Mouse (Mus musculus) testis, postnatal 10 days (tissue): Measurements from ENCODE around the gene Ascl2.

Source experiments
- DNase-seq: peaks from one replicate; pipeline ENCODE4 v3.0.0; 2021; ENCODE audit warnings: low spot score

Ascl2 gene

GRCm38 (mm10) chr7:143002679-143003078, 33.6 kb upstream of the Ascl2 start:
- DNase-seq: no peak

DNA sequence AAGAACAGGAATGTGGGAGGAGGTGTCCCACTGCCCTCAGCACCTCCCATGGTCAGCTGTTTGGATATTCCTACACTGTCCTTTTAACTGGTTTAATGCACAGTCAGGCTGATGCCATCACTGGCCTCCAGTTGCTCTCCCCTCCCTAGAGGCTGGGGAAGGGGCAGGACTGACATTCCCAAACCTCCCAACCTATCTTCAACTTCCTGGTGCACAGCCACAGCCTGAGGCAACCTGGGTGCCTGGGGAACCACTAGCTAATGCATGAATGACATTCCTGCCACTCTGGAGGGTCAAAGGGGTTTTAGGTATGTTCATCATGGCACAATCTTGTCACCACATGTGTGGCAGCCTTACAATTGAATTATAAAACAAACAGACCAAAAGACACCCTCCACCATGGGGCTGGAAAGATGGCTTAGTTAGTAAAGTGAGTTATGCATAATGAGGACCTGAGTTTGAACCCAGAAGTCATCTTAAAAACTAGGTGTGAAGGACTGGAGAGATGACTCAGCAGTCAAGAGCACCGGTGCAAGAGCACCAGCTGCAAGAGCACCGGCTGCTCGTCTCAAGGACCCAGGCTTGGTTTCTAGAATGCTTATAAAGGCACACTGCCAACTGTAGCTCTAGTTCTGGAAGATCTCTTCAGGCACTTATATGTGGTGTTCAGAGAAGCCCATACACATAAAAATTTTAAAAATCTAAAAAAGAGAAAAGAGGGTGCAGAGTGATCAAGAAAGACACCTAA, 28.5 kb upstream of the Ascl2 start:
- no peak for DNase-seq

- DNase-seq: no peak
Measured at GRCm38 (mm10) chr7:142996998-142997397, 27.9 kb upstream of the Ascl2 start.

DNA sequence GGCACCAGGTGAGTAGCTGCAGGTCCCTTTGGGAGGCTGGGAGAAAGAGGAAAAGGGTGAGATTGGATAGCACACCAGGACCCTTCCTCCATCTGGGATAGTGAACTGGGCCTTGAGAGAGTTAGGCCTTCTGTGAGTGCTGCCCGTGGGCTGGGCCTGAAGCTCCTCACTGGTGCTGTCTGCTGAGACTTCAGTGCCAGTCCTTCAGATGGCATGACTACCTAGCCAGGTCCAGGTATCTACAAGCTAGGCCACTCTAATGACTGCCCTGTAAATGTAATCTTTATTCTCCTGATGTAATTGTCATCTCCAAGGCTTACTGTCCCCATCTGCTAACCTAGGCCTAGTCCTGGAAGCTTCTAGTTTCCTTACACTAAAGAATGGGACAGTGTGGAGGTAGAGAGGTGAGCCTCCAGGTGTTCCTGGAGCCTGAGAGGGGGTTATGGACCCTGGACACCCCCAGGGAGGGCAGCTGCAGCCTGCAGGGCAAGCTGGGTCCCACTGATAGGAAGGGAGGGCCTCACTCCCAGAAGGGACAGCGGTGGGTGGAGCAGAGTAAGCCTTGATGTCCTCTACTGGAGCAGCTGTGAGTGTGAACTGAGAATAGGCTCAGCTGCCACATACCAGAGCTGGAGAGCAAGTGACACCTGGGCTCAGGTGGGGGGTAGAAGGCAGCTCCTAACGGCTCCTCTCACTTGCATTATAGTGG, 26.7 kb upstream of the Ascl2 start:
- no peak for DNase-seq

DNA sequence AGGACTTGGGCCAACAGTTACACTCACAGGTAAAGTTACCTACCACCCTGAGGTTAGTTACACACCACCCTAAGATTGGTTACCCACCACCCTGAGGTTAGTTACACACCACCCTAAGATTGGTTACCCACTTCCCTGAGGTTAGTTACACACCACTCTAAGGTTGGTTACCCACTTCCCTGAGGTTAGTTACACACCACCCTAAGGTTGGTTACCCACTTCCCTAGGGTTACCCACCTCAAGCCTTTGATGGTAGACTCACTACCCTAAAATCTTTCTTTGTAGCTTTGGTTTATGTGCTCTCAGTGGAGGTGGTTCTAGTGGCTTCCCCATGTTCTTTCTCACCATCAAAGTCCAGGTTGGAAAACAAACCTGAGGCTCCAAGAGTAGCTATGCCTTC, 25.9 kb upstream of the Ascl2 start:
- no peak for DNase-seq

- no peak for DNase-seq
Measured at GRCm38 (mm10) chr7:142987718-142988117, 18.7 kb upstream of the Ascl2 start.

DNA sequence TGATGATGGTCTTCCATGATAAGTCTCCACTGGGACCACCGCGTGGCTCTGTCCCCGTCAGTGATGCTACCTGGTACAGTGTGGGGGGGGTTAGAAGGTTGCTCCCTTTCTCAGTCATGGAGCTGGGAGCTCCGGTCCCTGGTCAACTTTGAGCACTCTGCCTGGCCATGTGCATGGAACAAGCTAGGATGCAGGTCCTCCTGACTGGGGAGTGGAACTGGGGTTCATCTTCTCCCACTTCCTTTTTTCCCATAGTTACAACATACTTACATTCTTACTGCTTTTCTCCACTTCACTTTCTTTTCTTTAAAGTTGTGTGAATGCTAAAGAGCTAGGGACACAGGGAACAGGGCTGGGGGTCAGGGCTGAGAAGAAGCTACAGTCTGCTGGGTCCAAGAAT, 16.1 kb upstream of the Ascl2 start:
- no peak for DNase-seq

DNA sequence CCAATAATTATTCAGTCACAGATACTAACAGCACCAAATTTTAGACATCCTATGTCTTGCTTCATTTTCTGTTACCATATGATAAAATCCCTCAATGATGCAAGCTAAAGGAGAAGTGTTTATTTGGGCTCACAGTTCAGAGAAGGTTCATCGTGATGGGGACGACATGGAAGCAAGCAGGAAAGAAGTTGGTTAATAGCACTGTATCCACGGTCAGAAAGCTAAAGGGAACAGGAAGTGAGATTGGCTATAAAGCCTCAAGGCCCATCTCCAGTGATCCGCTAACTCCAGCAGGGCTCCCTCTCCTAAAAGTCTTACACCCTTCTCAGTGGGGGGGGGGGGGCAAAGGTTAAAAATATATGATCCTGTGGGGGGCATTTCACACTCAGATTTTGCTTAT, 12.8 kb upstream of the Ascl2 start:
- no peak for DNase-seq

DNA sequence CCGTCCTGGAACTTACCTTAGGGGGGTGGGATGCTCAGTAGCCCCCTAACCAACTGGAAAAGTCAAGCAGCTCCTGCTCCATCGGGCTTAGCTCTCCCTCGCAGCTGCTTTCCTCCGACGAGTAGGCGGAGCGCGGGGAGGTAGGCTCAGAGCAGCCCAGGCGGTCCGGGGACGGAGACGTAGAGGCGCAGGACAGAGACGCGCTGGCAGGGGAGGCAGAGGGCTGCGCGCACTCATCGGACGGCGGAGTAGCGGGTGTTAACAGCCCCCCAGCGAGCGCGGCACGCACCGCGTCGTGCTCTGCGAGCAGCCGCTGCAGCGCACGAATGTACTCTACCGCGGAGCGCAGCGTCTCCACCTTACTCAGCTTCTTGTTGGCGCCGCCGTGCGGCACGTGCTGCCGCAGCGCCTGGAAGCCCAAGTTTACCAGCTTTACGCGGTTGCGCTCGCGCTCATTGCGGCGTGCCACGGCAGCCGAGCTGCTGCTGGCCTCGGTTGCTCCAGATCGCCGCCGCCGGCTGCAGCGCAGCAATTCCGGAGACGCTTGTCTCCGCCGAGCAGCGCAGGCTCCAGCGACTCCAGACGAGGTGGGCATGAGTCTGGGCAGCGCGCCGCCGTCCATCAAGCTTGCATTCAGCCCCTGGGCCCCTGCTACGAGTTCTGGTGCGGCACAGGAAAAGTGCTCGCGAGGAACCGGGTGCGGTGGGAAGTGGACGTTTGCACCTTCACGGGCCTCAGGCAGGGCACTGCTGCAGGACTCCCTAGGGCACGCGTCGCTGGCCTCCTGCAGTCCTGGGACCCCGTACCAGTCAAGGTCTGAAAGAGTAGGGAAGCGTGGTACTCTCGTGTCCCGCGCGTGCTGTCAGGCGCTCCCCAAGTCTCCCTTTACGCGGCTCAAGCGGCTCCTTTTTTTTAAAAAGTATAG, 918 bp downstream of the Ascl2 start:
- DNase-seq: peak; percentile 59

DNA sequence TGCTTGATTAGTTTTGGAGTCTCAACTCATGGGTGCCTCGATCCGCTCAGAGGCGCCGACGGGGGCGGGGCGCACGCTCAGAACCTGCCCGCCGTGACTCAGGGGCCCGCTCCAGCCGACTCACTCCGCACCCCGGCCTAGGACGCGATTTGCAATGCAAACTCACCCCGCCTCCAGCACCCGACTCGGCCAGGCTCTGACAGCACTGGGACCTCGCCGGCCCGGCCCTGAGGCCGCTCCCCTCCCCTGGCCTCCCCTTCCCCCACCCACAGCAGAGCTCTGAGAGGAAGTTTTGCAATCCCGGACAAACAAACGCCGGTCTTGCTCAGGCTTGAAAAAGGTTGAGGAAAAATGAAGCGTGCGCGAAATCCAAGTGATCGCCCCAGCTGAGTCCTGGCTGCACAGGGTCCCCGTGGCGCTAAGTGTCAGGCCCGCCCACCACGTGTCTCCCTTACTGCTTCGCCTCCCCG, 1.6 kb downstream of the Ascl2 start:
- DNase-seq: peak; percentile 56

GRCm38 (mm10) chr7:142959752-142960151, 9.3 kb downstream of the Ascl2 start:
- DNase-seq: no peak

GRCm38 (mm10) chr7:142958817-142959216, 10.2 kb downstream of the Ascl2 start:
- DNase-seq: no peak

DNA sequence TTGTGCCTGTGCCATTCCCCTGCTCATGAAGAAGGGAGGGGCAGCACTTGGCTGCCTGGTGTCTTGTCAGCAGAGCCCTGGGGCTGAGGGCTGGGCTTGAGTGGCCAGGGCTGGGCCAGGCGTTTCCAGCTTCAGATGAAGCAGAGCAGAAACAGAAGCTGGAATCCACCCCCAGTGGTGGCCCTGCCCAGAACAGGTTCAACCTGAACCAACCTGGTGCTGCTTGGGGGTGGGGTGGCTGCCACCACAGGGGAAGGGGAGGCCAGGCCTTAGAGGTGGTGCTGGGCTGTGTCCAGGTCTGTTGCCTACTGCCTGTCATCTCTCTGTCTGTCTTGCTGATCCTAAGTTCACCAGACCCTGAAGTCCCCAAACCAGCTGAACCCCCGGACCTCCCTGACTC, 13.0 kb downstream of the Ascl2 start:
- DNase-seq: no peak

DNA sequence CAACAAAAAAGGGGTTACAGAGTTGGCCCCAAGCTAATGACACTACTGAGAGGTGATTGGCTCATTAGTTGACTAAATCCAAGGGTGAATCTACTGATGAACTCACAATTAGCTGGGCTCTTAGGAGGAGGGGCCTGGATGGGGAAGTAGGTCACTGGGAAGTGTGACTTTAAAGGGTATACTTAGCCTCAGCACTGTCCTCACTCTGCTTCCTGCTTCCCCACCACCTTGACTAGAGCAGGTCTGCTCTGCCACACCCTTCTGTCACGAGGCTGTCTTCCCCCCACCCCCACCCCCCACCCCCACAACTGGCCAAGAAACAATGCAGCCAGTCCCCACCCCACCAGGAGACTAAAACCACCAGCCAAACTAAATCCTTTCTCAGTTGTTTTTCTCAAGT, 19.5 kb downstream of the Ascl2 start:
- DNase-seq: no peak

- no peak for DNase-seq
Measured at GRCm38 (mm10) chr7:142937631-142938030, 31.4 kb downstream of the Ascl2 start.

GRCm38 (mm10) chr7:142935708-142936107, 33.4 kb downstream of the Ascl2 start:
- DNase-seq: no peak

GRCm38 (mm10) chr7:142932469-142932868, 36.6 kb downstream of the Ascl2 start:
- no peak for DNase-seq

DNA sequence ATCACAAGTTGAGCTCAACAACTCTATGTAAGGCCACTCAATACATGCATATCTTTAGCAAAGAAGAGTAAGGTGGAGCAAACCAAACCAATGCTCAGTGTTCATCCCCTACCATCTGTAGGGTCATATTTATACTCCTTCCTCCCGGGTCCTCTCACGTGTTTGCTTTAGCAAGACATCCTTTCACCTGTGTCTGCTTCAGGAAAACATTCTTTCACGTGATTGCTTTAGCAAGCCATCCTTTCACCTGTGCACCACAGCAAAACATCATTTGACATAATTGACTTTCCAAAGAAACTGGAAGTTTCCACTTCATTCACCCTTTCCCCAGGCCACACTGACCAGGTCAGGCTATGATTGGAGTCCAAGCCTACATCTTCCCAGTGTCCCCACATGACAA, 38.0 kb downstream of the Ascl2 start, which contains the start of gene Th:
Gene Th, minus strand, starts transcription at position 101 of the 400 bp plus-strand sequence.
- no peak for DNase-seq

DNA sequence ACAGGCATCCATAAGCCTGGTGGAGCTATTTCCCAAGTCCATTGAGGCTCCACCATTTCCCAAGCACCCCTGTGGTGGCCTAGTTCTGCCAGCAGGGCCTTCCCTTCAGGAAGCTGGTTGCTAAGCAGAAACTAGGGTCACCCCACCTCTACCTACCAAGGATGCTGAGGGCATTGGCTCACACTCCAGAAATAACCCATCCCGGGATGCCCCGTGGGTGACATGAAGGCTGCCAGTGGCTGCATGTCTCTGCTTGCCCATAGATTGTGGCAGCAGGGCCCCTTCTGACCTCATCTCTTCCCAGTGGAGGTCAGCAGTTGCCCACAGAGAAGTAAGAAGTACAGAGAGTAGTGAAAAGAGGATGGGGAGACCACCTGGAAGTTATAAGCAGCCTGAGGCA, 39.5 kb downstream of the Ascl2 start:
- DNase-seq: no peak

GRCm38 (mm10) chr7:142927293-142927692, 41.8 kb downstream of the Ascl2 start:
- no peak for DNase-seq

DNA sequence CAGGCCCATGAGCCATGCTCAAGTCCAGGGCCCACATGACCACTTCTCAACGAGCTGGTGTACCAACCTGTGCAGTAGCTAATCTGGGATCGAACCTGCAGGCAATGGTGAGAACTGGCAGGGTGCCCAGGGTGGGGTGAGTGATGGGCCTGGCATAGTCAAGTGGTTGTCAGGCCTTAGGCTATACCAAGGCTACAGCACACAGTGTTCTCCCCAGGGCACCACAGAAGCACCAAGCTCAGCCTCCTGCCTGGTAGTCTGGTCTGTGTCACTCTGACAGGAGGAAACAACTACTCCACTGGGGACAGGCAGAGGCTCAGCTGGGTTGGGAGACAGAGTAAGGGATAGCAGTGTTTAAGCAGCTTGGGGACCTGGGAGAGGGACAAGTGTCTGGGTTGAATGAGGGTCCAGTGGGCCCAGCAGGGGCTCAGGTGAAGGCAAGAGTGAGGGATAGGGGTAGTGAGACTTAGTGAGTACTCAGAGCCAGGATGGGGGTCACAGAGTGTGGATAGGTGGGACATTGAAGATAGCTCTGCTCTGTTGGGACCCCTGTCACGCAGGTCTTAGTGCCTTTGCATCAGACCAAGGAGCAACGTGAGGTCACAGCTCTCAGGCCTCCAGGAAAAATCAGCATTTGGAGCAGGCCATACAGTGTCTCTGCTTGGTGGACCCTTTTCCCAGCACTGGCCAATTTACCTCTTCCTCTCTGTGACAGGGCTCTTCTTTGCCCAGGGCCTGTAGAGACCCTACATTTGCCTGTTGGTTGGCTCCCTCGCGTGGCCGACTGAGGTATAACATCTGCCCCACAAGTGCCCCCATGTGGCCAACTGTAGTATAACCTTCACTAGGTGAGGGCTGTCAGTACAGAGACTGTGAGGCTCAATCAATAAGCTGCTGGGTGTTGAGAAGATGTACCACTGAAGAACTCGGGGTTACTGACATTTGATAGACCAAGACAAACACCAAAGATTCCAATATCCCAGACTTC, 50.1 kb downstream of the Ascl2 start:
- peak; percentile 84 for DNase-seq
